Mouse (Mus musculus) embryonic fibroblast, embryonic 13.5 days (primary cell): ENCODE results near the gene Nkx2-9.

ENCODE experiments used
- CTCF ChIP-seq: IDR thresholded peaks from 2 replicates; pipeline ENCODE4 v1.5.1; 2011; ENCODE audit warnings: mild to moderate bottlenecking, control low read depth, low read length, moderate library complexity, borderline replicate concordance; ENCODE audit not compliant: insufficient read depth
- POLR2A ChIP-seq: IDR thresholded peaks from 2 replicates; pipeline ENCODE4 v1.6.1; 2011; ENCODE audit warnings: low read depth, mild to moderate bottlenecking, control low read depth, low read length, moderate library complexity

- TF ChIP-seq CTCF (no peak), POLR2A (no peak)
Observed at GRCm38 (mm10) chr12:56611504-56612348, 1.4 kb downstream of the Nkx2-9 start.
